Mouse (Mus musculus): ENCODE data around the gene Acat3.

DNA sequence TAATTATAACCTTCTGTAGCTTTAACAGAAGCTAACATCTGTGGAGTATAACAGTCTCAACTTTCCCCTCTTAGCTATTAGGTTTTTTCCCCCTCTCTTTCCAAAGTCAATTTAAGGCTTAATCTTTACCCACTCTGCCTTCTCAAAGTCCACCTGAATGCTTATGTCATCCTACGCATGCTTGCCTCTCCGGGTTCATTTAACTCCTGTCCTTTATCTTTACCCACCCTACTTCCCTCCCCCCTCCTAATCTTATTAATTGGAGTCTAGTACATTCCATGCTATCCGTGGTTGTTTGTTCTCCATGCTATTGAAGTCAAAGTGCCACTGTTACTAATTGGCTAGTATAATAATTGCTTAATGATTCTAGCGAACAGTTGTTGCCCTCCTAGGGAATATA, 4.7 kb downstream of the Acat3 start:
- TF ChIP-seq CTCF (IDR thresholded peaks at IDR 0.05; ENCODE audit: low read depth) (no peak), EP300 (IDR thresholded peaks at IDR 0.05; ENCODE audit: low read depth) (no peak)

Data from liver, embryonic 14.5 days (tissue).